Mouse (Mus musculus): ENCODE measurements around the gene Nudt4.

The Nudt4 gene

GRCm38 (mm10) chr10:95563851-95564845 is at the start of gene Nudt4:
TSS of gene Nudt4 (minus strand) at chr10:95564146.
- DNase-seq (ENCODE audit: low spot score): peak; percentile 87

- no peak for DNase-seq (ENCODE audit: low spot score)
Observed at GRCm38 (mm10) chr10:95611331-95611721, 47.4 kb upstream of the Nudt4 start.

- no peak for DNase-seq (ENCODE audit: low spot score)
Observed at GRCm38 (mm10) chr10:95610666-95611330, 46.9 kb upstream of the Nudt4 start.

- DNase-seq (ENCODE audit: low spot score): peak; percentile 63
Observed at GRCm38 (mm10) chr10:95604979-95605613, 41.1 kb upstream of the Nudt4 start.

- no peak for DNase-seq (ENCODE audit: low spot score)
Observed at GRCm38 (mm10) chr10:95600527-95600926, 36.6 kb upstream of the Nudt4 start.

GRCm38 (mm10) chr10:95599740-95600139 is 35.8 kb upstream of the Nudt4 start:
- DNase-seq (ENCODE audit: low spot score): no peak

GRCm38 (mm10) chr10:95598056-95598587 is 34.2 kb upstream of the Nudt4 start:
- DNase-seq (ENCODE audit: low spot score): no peak

- DNase-seq (ENCODE audit: low spot score): no peak
Observed at GRCm38 (mm10) chr10:95595852-95596639, 32.1 kb upstream of the Nudt4 start.

- no peak for DNase-seq (ENCODE audit: low spot score)
Observed at GRCm38 (mm10) chr10:95594414-95594813, 30.5 kb upstream of the Nudt4 start.

- no peak for DNase-seq (ENCODE audit: low spot score)
Observed at GRCm38 (mm10) chr10:95591257-95591656, 27.3 kb upstream of the Nudt4 start.

GRCm38 (mm10) chr10:95590196-95590595 is 26.2 kb upstream of the Nudt4 start:
- no peak for DNase-seq (ENCODE audit: low spot score)

- DNase-seq (ENCODE audit: low spot score): no peak
Observed at GRCm38 (mm10) chr10:95589196-95589595, 25.2 kb upstream of the Nudt4 start.

- no peak for DNase-seq (ENCODE audit: low spot score)
Observed at GRCm38 (mm10) chr10:95587509-95588220, 23.7 kb upstream of the Nudt4 start.

- DNase-seq (ENCODE audit: low spot score): no peak
Observed at GRCm38 (mm10) chr10:95585554-95585953, 21.6 kb upstream of the Nudt4 start.

GRCm38 (mm10) chr10:95577567-95577950 is 13.6 kb upstream of the Nudt4 start:
- no peak for DNase-seq (ENCODE audit: low spot score)

- DNase-seq (ENCODE audit: low spot score): peak; percentile 16
Observed at GRCm38 (mm10) chr10:95576876-95577566, 13.1 kb upstream of the Nudt4 start.

GRCm38 (mm10) chr10:95575839-95576380 is 12.0 kb upstream of the Nudt4 start:
- DNase-seq (ENCODE audit: low spot score): no peak

- no peak for DNase-seq (ENCODE audit: low spot score)
Observed at GRCm38 (mm10) chr10:95574994-95575393, 11.0 kb upstream of the Nudt4 start.

- DNase-seq (ENCODE audit: low spot score): no peak
Observed at GRCm38 (mm10) chr10:95569441-95569840, 5.5 kb upstream of the Nudt4 start.

GRCm38 (mm10) chr10:95568016-95568415 is 4.1 kb upstream of the Nudt4 start:
- DNase-seq (ENCODE audit: low spot score): no peak

All from urinary bladder, postnatal 14 days (tissue).